Mouse (Mus musculus) brain, embryonic 14.5 days (tissue): Measurements from ENCODE around the gene Trpc4.

Experiments
- CTCF ChIP-seq: fragments of 200-500 bp; IDR thresholded peaks from 2 replicates; pipeline ENCODE4 v1.5.1; 2012; ENCODE audit warnings: inconsistent platforms, mild to moderate bottlenecking, moderate library complexity, borderline replicate concordance; ENCODE audit not compliant: insufficient read depth, insufficient read length; ENCODE audit errors: extremely low read depth
- POLR2A ChIP-seq: fragments of 200-500 bp; IDR thresholded peaks from 2 replicates; pipeline ENCODE4 v1.6.1; 2012; ENCODE audit warnings: mild to moderate bottlenecking, inconsistent platforms, borderline replicate concordance; ENCODE audit not compliant: poor library complexity, insufficient read depth, insufficient read length, severe bottlenecking; ENCODE audit errors: extremely low read depth

GRCm38 (mm10) chr3:54228463-54228862, 72.6 kb downstream of the Trpc4 start:
- TF ChIP-seq POLR2A (no peak), CTCF (no peak)
